Mouse (Mus musculus): ENCODE measurements at regions not wholly inside any gene's neighbourhood (a gene's known extent, or its start where the extent isn't known, plus 50 kb on each side); places are given as distances from the start of the nearest gene placed in this dataset.

DNA sequence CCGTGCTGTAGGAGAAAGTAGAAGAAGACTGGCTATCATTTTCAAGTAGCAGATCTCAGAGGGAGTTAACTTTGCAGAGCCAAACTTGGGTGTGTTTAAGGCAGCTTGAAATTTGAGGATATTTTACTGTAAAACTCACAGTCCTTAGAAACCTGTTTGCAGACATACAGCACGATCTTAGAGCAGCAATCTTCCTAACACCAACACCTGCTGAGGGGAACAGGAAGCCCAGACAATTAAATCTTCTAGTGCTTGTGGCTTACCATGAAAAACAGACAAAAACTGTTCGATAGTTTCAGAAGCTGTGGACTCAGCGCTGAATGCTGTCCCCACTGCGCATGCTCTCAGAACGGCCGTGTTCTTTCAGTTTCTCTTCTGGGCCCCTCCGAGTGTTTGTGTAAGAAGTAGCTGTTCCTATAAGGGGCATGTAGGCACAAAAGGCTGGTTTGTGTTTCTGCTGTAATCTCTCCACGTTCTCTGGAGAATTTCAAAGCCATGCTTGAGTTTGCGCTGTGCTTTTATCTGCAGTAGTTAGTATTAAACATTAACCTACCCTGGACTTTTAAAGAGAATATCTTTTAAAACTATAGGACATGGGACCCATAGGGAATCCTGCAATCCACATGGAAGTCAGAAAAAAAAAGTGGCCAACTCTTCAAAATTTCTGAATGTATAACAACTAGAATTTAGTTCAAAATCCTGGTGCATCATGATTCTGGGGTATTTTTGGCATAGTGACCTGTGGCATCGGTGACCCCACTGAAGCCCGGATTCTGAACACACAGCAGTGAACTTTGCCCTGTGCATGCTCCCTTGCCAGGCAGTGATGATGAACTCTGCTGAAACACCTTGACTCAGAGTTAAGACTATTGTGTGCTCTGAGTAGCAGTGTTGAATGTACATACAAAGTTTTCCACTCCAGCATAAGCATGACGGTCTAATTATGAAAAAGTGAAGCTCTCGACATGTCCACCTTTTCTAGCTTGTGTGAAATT, 584.4 kb downstream of the Etnk1 start:
- Histone ChIP-seq H3K4me3 (ENCODE audit: low read depth, low read length) (peak overlapping the region; percentile 46), H3K9me3 (ENCODE audit: low read length) (no peaks in the 10 kb centered on the region), H3K4me1 (ENCODE audit: insufficient read depth) (peaks cover 7% of the 10 kb centered on the region), H3K9ac (replicated peaks) (peak overlapping the region; percentile 54), H3K27me3 (ENCODE audit: insufficient read depth, low read length) (no peaks in the 10 kb centered on the region), H3K27ac (ENCODE audit: low read depth) (peak overlapping the region; percentile 89), H3K36me3 (replicated peaks; ENCODE audit: insufficient read depth, low read length) (no peaks in the 10 kb centered on the region), H3K4me2 (ENCODE audit: low read depth, low read length) (peak overlapping the region; percentile 70)
- DNase-seq (peak; percentile 81), ATAC-seq (peak; percentile 94)
- WGBS (ENCODE audit: insufficient replicate concordance) = 39% methylated on average over 14 of the region's 14 CpGs
- TF ChIP-seq EP300 (IDR thresholded peaks at IDR 0.05; ENCODE audit: low read depth) = no peak

DNA sequence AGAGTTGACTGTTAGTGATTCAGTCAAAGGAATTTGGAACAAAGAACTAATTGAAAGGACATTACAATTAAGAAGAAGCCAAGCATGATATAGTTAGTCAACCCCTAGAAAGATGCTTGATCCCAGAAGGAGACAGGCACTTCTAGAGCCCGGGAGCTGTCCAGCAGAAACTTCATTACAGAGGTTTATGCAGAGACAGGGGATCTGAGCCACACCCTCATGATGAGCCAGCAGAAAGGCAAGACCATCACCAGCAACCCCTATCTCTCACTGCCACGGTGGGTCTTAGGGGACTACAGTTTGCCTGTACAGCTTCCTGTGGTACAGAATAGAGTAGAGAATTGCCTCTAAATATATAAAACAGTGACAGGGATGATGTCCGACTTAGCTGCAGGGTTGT, 590.4 kb downstream of the Etnk1 start:
- no peaks in the 10 kb centered on the region for H3K4me1 ChIP-seq (ENCODE audit: insufficient read depth)
- H3K9ac ChIP-seq (replicated peaks) = no peak overlapping the region
- TF ChIP-seq EP300 (IDR thresholded peaks at IDR 0.05; ENCODE audit: low read depth) = no peak
- no peak for TF ChIP-seq CTCF (IDR thresholded peaks at IDR 0.05; ENCODE audit: low read depth)
- DNase-seq (no peak), ATAC-seq (no peak)
- no peaks in the 10 kb centered on the region for H3K27me3 ChIP-seq (ENCODE audit: insufficient read depth, low read length)
- H3K27ac ChIP-seq (ENCODE audit: low read depth) = no peak overlapping the region
- H3K9me3 ChIP-seq (ENCODE audit: low read length) = no peaks in the 10 kb centered on the region
- no peak overlapping the region for H3K4me2 ChIP-seq (ENCODE audit: low read depth, low read length)
- WGBS (ENCODE audit: insufficient replicate concordance) = 54% methylated on average over 3 of the region's 3 CpGs
- no peak overlapping the region for H3K4me3 ChIP-seq (ENCODE audit: low read depth, low read length)
- H3K36me3 ChIP-seq (replicated peaks; ENCODE audit: insufficient read depth, low read length) = no peaks in the 10 kb centered on the region

DNA sequence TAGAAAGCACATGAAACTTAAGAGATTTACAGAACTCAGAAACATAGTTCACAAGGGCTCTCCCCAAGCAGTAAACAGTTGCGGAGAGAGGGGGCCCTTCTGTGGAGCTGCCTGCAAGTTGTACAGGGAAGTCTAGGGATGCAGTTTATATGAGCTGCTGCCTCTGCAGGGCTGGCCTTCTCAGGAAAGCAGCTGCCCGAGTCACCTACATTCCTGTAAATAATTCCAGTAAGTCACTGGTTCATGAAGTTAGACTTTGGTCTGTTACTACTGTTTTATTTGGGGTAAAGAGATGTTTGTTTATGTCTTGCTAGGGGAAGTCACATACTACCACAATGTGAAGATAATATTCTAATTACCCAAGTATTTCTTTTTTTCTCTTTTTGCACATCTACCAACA, 601.1 kb downstream of the Etnk1 start:
- 59% methylated on average over 2 of the region's 2 CpGs for WGBS (ENCODE audit: insufficient replicate concordance)
- no peak for TF ChIP-seq CTCF (IDR thresholded peaks at IDR 0.05; ENCODE audit: low read depth)
- TF ChIP-seq EP300 (IDR thresholded peaks at IDR 0.05; ENCODE audit: low read depth) = no peak
- H3K4me3 ChIP-seq (ENCODE audit: low read depth, low read length) = no peak overlapping the region
- no peak overlapping the region for H3K4me2 ChIP-seq (ENCODE audit: low read depth, low read length)
- no peaks in the 10 kb centered on the region for H3K9me3 ChIP-seq (ENCODE audit: low read length)
- H3K27ac ChIP-seq (ENCODE audit: low read depth) = no peak overlapping the region
- no peaks in the 10 kb centered on the region for H3K27me3 ChIP-seq (ENCODE audit: insufficient read depth, low read length)
- DNase-seq (no peak), ATAC-seq (no peak)
- H3K9ac ChIP-seq (replicated peaks) = no peak overlapping the region
- no peaks in the 10 kb centered on the region for H3K4me1 ChIP-seq (ENCODE audit: insufficient read depth)
- H3K36me3 ChIP-seq (replicated peaks; ENCODE audit: insufficient read depth, low read length) = no peaks in the 10 kb centered on the region

All from liver, postnatal 0 days (tissue).